ENCODE assay signal across 10 mouse cellular contexts in genomic region chrX:106013217-106013616, GRCm38 (mm10). TPM values are rescaled to one million over a fixed set of nuclear protein-coding genes. Genes with fewer than 3 reads are reported as not detected.
DNase-seq lines count a peak whose midpoint lies in the region; ATAC-seq lines count a peak whose summit lies in the region.
"Had no signal": no experiment of that assay in that cellular context is flagged by ENCODE, and none has a peak within 500 bp of the region (broad histone marks: within the 10 kb centered on the region; RNA-seq: fewer than 3 reads in every experiment).

No protein-coding gene starts in this region.

- DNase-seq in kidney, adult 11 months: peak; percentile 33
- DNase-seq in CD8-positive naive resting alpha-beta T cell, adult 2 months (ENCODE audit: low read depth in 2 of 2, low spot score in 2 of 2): peak; percentile 17 to 38
- peak; percentile 55 for DNase-seq in adrenal gland, postnatal 10 days
- DNase-seq in gastrocnemius, postnatal 10 days: peak; percentile 33
- DNase-seq in left cerebral cortex, postnatal 25 days (ENCODE audit: low spot score in 2 of 2): peak; percentile 37 to 41
- DNase-seq in right cerebral cortex, postnatal 10 days (ENCODE audit: low spot score in 2 of 2): peak; percentile 39 to 53

- H3K4me3 ChIP-seq in kidney, embryonic 15.5 days (replicated peaks): no peak overlapping the region
- H3K4me3 ChIP-seq: embryonic facial prominence, embryonic 15.5 days; lung, embryonic 15.5 days had no signal

- no peak overlapping the region for H3K27ac ChIP-seq in kidney, embryonic 15.5 days
- H3K27ac ChIP-seq: embryonic facial prominence, embryonic 15.5 days; lung, embryonic 15.5 days had no signal

- no peak overlapping the region for H3K4me2 ChIP-seq in kidney, embryonic 15.5 days

- H3K9me3 ChIP-seq in kidney, embryonic 15.5 days (replicated peaks): no peaks in the 10 kb centered on the region
- H3K9me3 ChIP-seq: embryonic facial prominence, embryonic 15.5 days; lung, embryonic 15.5 days had no signal

- 0 out of 2 replicates have a peak, but pooled peaks cover 5% of the 10 kb centered on the region for H3K4me1 ChIP-seq in kidney, embryonic 15.5 days

- intact Hi-C loops in left cerebral cortex, postnatal 25 days (cut with DNase I): loop anchor here (5.0 kb wide), 2 partner anchors 86 to 174 kb away; partner anchors contain the start of genes Atrx and Pgk1

- H3K27me3 ChIP-seq in kidney, embryonic 15.5 days: no peaks in the 10 kb centered on the region
- H3K27me3 ChIP-seq: embryonic facial prominence, embryonic 15.5 days; lung, embryonic 15.5 days had no signal

- H3K9ac ChIP-seq in kidney, embryonic 15.5 days: no peak overlapping the region
- H3K9ac ChIP-seq: embryonic facial prominence, embryonic 15.5 days; lung, embryonic 15.5 days had no signal

- ATAC-seq in kidney, embryonic 15.5 days (replicated peaks; ENCODE audit: low FRiP score): no peak
- ATAC-seq in frontal cortex, adult (ENCODE audit: low TSS enrichment): no peak

- no peaks in the 10 kb centered on the region for H3K36me3 ChIP-seq in kidney, embryonic 15.5 days
- H3K36me3 ChIP-seq: embryonic facial prominence, embryonic 15.5 days; lung, embryonic 15.5 days had no signal

- WGBS in kidney, embryonic 15.5 days: 21% methylated on average over 2 of the region's 2 CpGs

RNA-seq across cellular contexts. Expression of gene Magt1, which starts 1.5 kb away (rescaled TPM):
- 69.7 and 69.9 TPM in 2 replicates for polyA plus RNA-seq in kidney, embryonic 15.5 days (2015; fragmentation: Nextera tagmentation; extraction: Ambion mirVana)
- 10 to 100 TPM; 55.0 to 59.2 TPM for total RNA-seq in adrenal gland, postnatal 10 days (2021)
- 10 to 100 TPM; 28.6 to 31.1 TPM for total RNA-seq in gastrocnemius, postnatal 10 days (2021)
- 10 to 100 TPM; 15.5 TPM for total RNA-seq in left cerebral cortex, postnatal 25 days (2021)

RNA-seq across cellular contexts. Expression of gene Cox7b, which starts 2.3 kb away (rescaled TPM):
- polyA plus RNA-seq in kidney, embryonic 15.5 days (2015; fragmentation: Nextera tagmentation; extraction: Ambion mirVana): 459 and 491 TPM in 2 replicates
- 100 to 1,000 TPM; 959 to 981 TPM for total RNA-seq in adrenal gland, postnatal 10 days (2021)
- total RNA-seq in gastrocnemius, postnatal 10 days (2021): 100 to 1,000 TPM; 764 to 877 TPM
- total RNA-seq in left cerebral cortex, postnatal 25 days (2021): 100 to 1,000 TPM; 353 to 364 TPM

RNA-seq across cellular contexts. Expression of gene Atp7a, which starts 13.9 kb away (rescaled TPM):
- polyA plus RNA-seq in kidney, embryonic 15.5 days (2015; fragmentation: Nextera tagmentation; extraction: Ambion mirVana): 28.2 and 29.3 TPM in 2 replicates
- total RNA-seq in adrenal gland, postnatal 10 days (2021): 10 to 100 TPM; 22.9 to 26.2 TPM
- 10 to 100 TPM; 16.2 to 18.2 TPM for total RNA-seq in gastrocnemius, postnatal 10 days (2021)
- 1 to 10 TPM; 8.0 to 8.2 TPM for total RNA-seq in left cerebral cortex, postnatal 25 days (2021)
